Mouse (Mus musculus) liver, postnatal 0 days (tissue): Measurements from ENCODE around the gene Sema3a.

Experiments
- CTCF ChIP-seq: sonication (generic); IDR thresholded peaks from 2 replicates; pipeline ENCODE4 v1.5.1; 2016; ENCODE audit warnings: antibody characterized with exemption, low read depth
- EP300 ChIP-seq: IDR thresholded peaks from 2 replicates; pipeline ENCODE4 v1.6.1; 2016; ENCODE audit warnings: antibody characterized with exemption, low read depth, mild to moderate bottlenecking

DNA sequence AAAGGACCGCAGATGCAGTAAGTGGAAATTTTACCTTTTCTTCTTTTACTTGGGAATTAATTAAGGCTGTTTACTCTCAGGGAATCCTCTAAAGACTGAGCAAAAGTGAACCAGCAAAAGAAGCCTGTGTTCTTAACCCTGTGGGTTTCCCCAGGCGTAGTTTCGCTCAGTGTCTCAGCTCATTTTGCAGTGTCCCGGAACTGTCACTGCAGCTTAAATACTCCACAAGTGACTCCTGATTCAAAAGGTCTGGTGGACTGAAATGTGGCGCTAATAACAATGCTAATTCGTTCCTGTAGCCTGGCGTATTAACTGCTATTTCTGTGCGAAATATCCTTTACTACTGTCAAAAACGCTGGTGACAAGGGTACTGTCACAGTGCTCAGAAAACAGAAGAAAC is 543 bp downstream of the Sema3a start:
- TF ChIP-seq CTCF (no peak), EP300 (no peak)
